Mouse (Mus musculus) limb, embryonic 14.5 days (tissue): ENCODE measurements around the gene Ccdc174. TPM values are rescaled to one million over a fixed set of nuclear protein-coding genes. Genes with fewer than 3 reads are reported as not detected.

ENCODE experiments used
- ATAC-seq: fragments of 200-750 bp; cut with Nextera tagmentation; 2 replicates; pipeline ENCODE4 v1.8.0; 2017; ENCODE audit warnings: low read depth, moderate number of reproducible peaks, moderate TSS enrichment; ENCODE audit not compliant: low FRiP score
- DNase-seq: peaks from one replicate; pipeline ENCODE4 v3.0.0-alpha.2; 2015; ENCODE audit warnings: low spot score
- H3K27ac ChIP-seq: fragments of 300-500 bp; sonication (generic); replicated peaks from 2 replicates; pipeline ENCODE4 v1.5.1; 2014; ENCODE audit warnings: low read depth, mild to moderate bottlenecking, low read length, moderate library complexity, mixed read lengths
- H3K27me3 ChIP-seq: fragments of 300-500 bp; sonication (generic); 2 replicates; pipeline ENCODE4 v1.6.1; 2014; ENCODE audit warnings: low read length, mixed read lengths; ENCODE audit not compliant: control insufficient read depth, insufficient read depth
- H3K36me3 ChIP-seq: fragments of 300-500 bp; sonication (generic); 2 replicates; pipeline ENCODE4 v1.6.1; 2014; ENCODE audit warnings: mild to moderate bottlenecking, low read length, moderate library complexity, mixed read lengths; ENCODE audit not compliant: control insufficient read depth, insufficient read depth
- H3K4me1 ChIP-seq: fragments of 300-500 bp; sonication (generic); 2 replicates; pipeline ENCODE4 v1.6.1; 2014; ENCODE audit warnings: antibody characterized with exemption, low read length, mixed read lengths; ENCODE audit not compliant: control insufficient read depth, insufficient read depth
- H3K4me2 ChIP-seq: fragments of 300-500 bp; sonication (generic); replicated peaks from 2 replicates; pipeline ENCODE4 v1.6.1; 2014; ENCODE audit warnings: low read depth, mild to moderate bottlenecking, low read length, moderate library complexity; ENCODE audit not compliant: severe bottlenecking
- H3K4me3 ChIP-seq: fragments of 300-500 bp; sonication (generic); replicated peaks from 2 replicates; pipeline ENCODE4 v1.5.1; 2014; ENCODE audit warnings: low read length
- H3K9ac ChIP-seq: fragments of 300-500 bp; sonication (generic); 2 replicates; pipeline ENCODE4 v1.6.1; 2014; ENCODE audit warnings: mild to moderate bottlenecking, low read depth, low read length, moderate library complexity; ENCODE audit not compliant: severe bottlenecking
- H3K9me3 ChIP-seq: fragments of 300-500 bp; sonication (generic); 2 replicates; pipeline ENCODE4 v1.6.1; 2016; ENCODE audit warnings: low read length; ENCODE audit not compliant: control insufficient read depth
- POLR2A ChIP-seq: fragments of 200-500 bp; IDR thresholded peaks from 2 replicates; pipeline ENCODE4 v1.8.0; 2012; ENCODE audit warnings: inconsistent platforms, mild to moderate bottlenecking, moderate library complexity, borderline replicate concordance; ENCODE audit not compliant: insufficient read depth, insufficient read length; ENCODE audit errors: extremely low read depth
- WGBS: fragments of 180-500 bp; shearing (Covaris S2); extraction: QIAGEN DNeasy Blood & Tissue Kit; methylation state at CpG from one replicate; pipeline ENCODE4 v1.1.7; 2014; 5-methylcytosine and 5-hydroxymethylcytosine counted together
- polyA plus RNA-seq, 2 experiments: library from polyadenylated mRNA; depleted of rRNA in 1 of 2; stranded (reverse) in 1 of 2; unstranded in 1 of 2; fragments of >200 nt; fragmentation: Nextera tagmentation in 1 of 2; extraction: Ambion mirVana in 1 of 2; gene quantifications; 2 replicates each; pipeline versions ENCODE4 v1.2.1 to v1.2.3; 2012 to 2014

The Ccdc174 gene
- polyA plus RNA-seq, 2 experiments = 16.7 to 28.9 TPM

DNA sequence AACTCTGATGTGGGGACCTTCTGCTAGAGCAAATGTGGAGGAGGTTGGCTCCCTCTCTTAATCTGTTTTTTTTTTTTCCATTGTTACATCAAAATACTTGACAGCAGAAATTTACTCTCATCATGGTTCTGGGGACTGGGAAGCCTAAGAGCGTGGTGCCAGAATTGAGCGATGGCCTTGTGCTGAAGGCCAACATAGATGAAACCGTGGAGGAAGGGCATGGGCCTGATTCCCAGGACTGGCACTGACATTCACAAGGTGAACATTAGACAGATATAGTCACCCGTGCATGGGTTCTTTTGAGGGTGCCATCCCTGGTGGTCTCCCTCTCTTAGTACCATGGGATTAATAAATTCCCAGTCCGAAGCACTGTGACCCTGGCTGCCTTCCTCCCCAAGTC is 9.8 kb upstream of the Ccdc174 start:
- no peak overlapping the region for H3K9ac ChIP-seq
- H3K4me2 ChIP-seq = no peak overlapping the region
- H3K36me3 ChIP-seq = no peaks in the 10 kb centered on the region
- H3K4me1 ChIP-seq = no peaks in the 10 kb centered on the region
- H3K9me3 ChIP-seq = no peaks in the 10 kb centered on the region
- ATAC-seq = no peak
- WGBS = 86% methylated on average over 5 of the region's 5 CpGs
- H3K4me3 ChIP-seq = no peak overlapping the region
- H3K27me3 ChIP-seq = no peaks in the 10 kb centered on the region
- no peak for TF ChIP-seq POLR2A
- no peak overlapping the region for H3K27ac ChIP-seq
- no peak for DNase-seq

DNA sequence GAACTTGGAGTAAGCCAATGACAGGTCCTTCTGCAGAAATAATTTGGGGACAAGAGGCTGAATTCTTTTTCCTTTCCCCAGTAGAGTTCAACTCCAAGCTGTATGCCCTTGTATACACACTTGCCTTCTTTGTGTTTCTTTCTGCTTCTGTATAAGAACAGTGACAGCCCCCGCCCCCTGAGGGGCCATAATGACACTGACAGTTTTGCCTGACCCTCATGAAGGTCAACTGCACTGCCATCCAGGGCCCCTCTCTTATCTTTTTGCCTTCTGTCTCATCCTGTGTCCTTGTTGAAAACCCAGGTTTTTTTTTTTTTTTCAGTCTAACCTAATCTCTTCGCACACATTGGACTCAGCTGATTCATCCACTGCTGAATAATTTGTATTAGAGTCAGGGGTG is 5.1 kb upstream of the Ccdc174 start:
- Histone ChIP-seq H3K9ac (no peak overlapping the region), H3K36me3 (no peaks in the 10 kb centered on the region), H3K4me3 (no peak overlapping the region), H3K4me2 (no peak overlapping the region), H3K4me1 (no peaks in the 10 kb centered on the region), H3K27me3 (no peaks in the 10 kb centered on the region), H3K27ac (no peak overlapping the region), H3K9me3 (no peaks in the 10 kb centered on the region)
- WGBS = 67% methylated on average over 2 of the region's 2 CpGs
- DNase-seq (no peak), ATAC-seq (no peak)
- no peak for TF ChIP-seq POLR2A

DNA sequence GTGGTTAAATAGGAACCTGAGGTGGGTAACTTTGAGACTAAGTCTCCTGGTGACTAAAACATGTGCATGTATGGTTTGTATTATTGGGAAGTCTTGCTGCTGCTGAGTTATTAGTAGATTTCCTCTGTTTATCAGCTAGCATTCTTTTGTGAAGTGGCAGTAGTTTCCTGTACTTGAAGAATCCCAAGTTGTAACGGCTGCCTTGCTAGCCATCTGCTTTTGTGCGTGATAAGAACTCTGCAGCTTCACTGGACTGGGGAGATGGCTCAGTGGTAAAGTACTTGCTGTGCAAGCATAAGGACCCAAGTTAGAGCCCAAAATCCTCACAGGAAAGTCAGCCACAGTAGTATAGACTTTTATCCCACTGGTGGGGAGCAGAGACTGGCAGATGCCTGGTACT is 6.0 kb downstream of the Ccdc174 start:
- 91% methylated on average over 2 of the region's 2 CpGs for WGBS
- H3K27me3 ChIP-seq = no peaks in the 10 kb centered on the region
- ATAC-seq = no peak
- no peak for TF ChIP-seq POLR2A
- H3K4me1 ChIP-seq = peaks cover 3% of the 10 kb centered on the region; the same call in 1 of the 2 replicates
- H3K9ac ChIP-seq = no peak overlapping the region
- no peak overlapping the region for H3K27ac ChIP-seq
- H3K36me3 ChIP-seq = peaks cover 73% of the 10 kb centered on the region
- no peaks in the 10 kb centered on the region for H3K9me3 ChIP-seq
- H3K4me2 ChIP-seq = no peak overlapping the region
- no peak overlapping the region for H3K4me3 ChIP-seq
- DNase-seq = no peak

DNA sequence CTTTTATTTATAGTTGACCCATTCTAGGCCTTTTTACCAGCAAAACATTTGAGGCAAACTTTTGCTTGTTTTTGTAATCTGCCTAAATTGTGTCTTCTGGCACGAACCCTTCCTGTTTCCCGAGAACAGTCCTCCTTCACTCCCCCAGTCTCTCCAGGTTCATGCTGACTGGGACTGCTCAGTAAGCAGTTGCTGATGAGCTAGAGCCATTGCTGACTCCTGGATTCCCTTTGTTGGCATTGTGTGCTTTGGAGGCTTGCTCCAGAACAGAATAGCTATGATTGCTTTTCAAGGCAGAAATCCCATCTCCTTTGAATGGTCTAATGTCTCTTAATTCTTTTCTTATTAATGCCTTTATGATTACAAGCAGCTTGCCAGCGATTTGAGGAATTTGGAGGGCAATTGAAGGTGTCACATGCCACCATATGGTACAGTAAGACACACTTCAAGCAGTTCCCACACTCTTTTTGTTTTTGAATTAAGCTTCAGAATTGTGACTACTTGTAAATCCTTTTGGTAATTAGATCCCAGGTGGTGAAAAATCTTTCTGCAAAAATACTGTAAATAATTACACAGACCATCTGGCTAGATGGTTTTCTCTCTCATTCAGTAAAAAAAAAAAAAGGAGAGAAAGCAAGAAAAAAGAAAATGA is 11.5 kb downstream of the Ccdc174 start:
- Histone ChIP-seq H3K27ac (no peak overlapping the region), H3K4me3 (no peak overlapping the region), H3K4me2 (no peak overlapping the region), H3K36me3 (peaks cover 88% of the 10 kb centered on the region), H3K27me3 (no peaks in the 10 kb centered on the region), H3K9ac (no peak overlapping the region), H3K9me3 (no peaks in the 10 kb centered on the region), H3K4me1 (no peaks in the 10 kb centered on the region)
- WGBS = 72% methylated on average over 3 of the region's 3 CpGs
- no peak for TF ChIP-seq POLR2A
- no peak for DNase-seq
- no peak for ATAC-seq

DNA sequence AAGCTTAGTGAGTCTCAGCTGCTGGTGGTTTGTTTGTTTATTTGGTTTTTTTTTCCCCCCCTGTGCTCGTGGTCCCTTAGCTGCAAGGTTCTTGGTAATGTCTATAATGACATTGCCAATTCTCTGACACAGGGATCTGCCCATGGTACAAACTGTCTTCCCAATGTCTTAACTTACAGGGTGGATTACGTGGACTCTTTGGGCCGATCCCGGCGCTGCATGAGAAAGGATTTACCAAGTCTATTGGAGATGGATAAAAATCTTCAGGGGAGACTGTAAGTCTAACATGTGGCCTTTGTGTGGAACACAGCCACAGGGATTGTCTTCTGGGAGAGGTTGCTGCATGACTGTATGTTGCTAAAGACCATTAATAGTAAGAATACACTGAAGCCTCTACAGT is 12.8 kb downstream of the Ccdc174 start:
- no peak overlapping the region for H3K4me3 ChIP-seq
- H3K27me3 ChIP-seq = no peaks in the 10 kb centered on the region
- H3K4me1 ChIP-seq = no peaks in the 10 kb centered on the region
- 94% methylated on average over 5 of the region's 5 CpGs for WGBS
- no peaks in the 10 kb centered on the region for H3K9me3 ChIP-seq
- DNase-seq = no peak
- TF ChIP-seq POLR2A = no peak
- no peak for ATAC-seq
- H3K9ac ChIP-seq = no peak overlapping the region
- H3K36me3 ChIP-seq = peaks cover 86% of the 10 kb centered on the region
- H3K27ac ChIP-seq = no peak overlapping the region
- no peak overlapping the region for H3K4me2 ChIP-seq
